ENCODE assay signal across 19 mouse cellular contexts in the genomic region with DNA sequence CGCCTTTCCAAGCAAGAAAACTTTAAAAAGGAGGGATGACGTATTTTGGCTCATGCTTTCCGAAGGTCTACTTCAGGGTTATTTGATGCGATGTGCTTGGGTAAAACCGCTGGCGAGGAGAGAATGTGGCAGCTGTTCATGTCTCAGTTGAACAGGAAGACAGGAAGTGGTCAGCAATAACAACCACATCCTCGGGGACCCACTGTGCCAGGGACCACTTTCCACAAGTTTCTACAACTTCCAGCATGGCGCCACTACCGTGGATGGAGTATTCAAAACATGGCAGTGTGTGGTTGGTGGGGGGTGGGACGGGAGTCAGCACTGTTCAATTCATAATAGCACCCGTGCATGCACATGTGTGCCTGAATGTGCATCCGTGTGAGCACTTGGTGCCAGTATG. TPM values are rescaled to one million over a fixed set of nuclear protein-coding genes. Genes with fewer than 3 reads are reported as not detected.
"Had no signal": no experiment of that assay in that cellular context is flagged by ENCODE, and none has a peak within 500 bp of the region (broad histone marks: within the 10 kb centered on the region; RNA-seq: fewer than 3 reads in every experiment).

No protein-coding gene starts in this region.

- H3K9me3 ChIP-seq: liver, embryonic 12.5 days; neural tube, embryonic 13.5 days; neural tube, embryonic 15.5 days; stomach, embryonic 15.5 days had no signal

- ATAC-seq: liver, embryonic 12.5 days; midbrain, embryonic 16.5 days had no signal

- H3K27ac ChIP-seq: liver, embryonic 12.5 days; liver, embryonic 14.5 days; midbrain, embryonic 10.5 days; neural tube, embryonic 13.5 days; neural tube, embryonic 15.5 days; stomach, embryonic 15.5 days; stomach, postnatal 0 days had no signal

- H3K4me2 ChIP-seq: liver, embryonic 12.5 days; lung, embryonic 14.5 days; neural tube, embryonic 13.5 days; neural tube, embryonic 15.5 days; stomach, embryonic 15.5 days had no signal

- DNase-seq: lung, adult 18-20 months; lung, embryonic 14.5 days; lung, postnatal 10 days; lung, postnatal 4 days; midbrain, embryonic 14.5 days; retina, postnatal 1 day; right cerebral cortex, postnatal 14 days; thymus, postnatal 4 days had no signal

- H3K9ac ChIP-seq: liver, embryonic 12.5 days; liver, embryonic 14.5 days; lung, embryonic 14.5 days; neural tube, embryonic 13.5 days; neural tube, embryonic 15.5 days; stomach, embryonic 15.5 days had no signal

- H3K27me3 ChIP-seq: liver, embryonic 12.5 days; neural tube, embryonic 13.5 days; neural tube, embryonic 15.5 days; stomach, embryonic 15.5 days had no signal

- H3K4me1 ChIP-seq: liver, embryonic 12.5 days; midbrain, embryonic 10.5 days; neural tube, embryonic 13.5 days; neural tube, embryonic 15.5 days; stomach, embryonic 15.5 days had no signal

- H3K4me3 ChIP-seq: liver, embryonic 12.5 days; midbrain, embryonic 10.5 days; myocyte; neural tube, embryonic 13.5 days; neural tube, embryonic 15.5 days; stomach, embryonic 15.5 days had no signal

RNA-seq across cellular contexts. Expression of gene Slc29a4, which starts 38.0 kb away (rescaled TPM):
- total RNA-seq: liver, adult 2 months; megakaryocyte-erythroid progenitor cell, adult 5-6 weeks had no signal
- polyA plus RNA-seq: myocyte had no signal
